Mouse (Mus musculus): ENCODE measurements at regions not wholly inside any gene's neighbourhood (a gene's known extent, or its start where the extent isn't known, plus 50 kb on each side); places are given as distances from the start of the nearest gene placed in this dataset.

DNA sequence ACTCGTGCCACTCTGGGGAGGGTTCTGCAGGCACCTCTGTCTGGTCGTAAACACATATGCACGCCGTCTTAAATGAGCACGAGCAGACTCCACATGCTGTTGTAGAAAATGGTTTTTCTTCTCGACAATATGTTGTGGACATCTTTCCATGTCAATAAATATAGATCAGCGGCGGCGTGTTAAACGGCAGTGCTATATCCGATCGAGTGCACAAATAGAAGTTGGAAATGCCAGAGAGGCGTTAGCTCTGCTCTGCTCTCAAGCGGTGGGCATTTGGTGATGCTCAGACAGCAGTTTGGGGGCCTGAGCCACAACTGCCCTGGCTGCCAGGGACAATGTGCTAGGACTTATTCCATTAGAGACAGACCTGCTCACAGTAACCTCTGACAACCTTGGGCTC lies 61.8 kb upstream of the Grik3 start:
- no peak overlapping the region for H3K9ac ChIP-seq (ENCODE audit: insufficient read depth, low read depth, low read length, poor library complexity, severe bottlenecking)
- no peaks in the 10 kb centered on the region for H3K36me3 ChIP-seq (ENCODE audit: control insufficient read depth, insufficient read depth, low read length, poor library complexity, severe bottlenecking)
- peaks cover 0 to 3% of the 10 kb centered on the region in 2 experiments; a peak in 1 of 4 replicates for H3K4me1 ChIP-seq (ENCODE audit: control insufficient read depth in 2 of 2, insufficient read depth in 2 of 2, low read length in 2 of 2, poor library complexity in 1 of 2)
- TF ChIP-seq CHD2 (IDR thresholded peaks at IDR 0.05; ENCODE audit: low read depth, low read length) (no peak), HCFC1 (IDR thresholded peaks at IDR 0.05; ENCODE audit: borderline replicate concordance, insufficient read depth, low read length) (no peak), MAFK (IDR thresholded peaks at IDR 0.05; ENCODE audit: insufficient read depth, low read depth, low read length) (no peak)
- no peak overlapping the region for H3K4me3 ChIP-seq (ENCODE audit: insufficient read depth in 1 of 2, low read depth in 1 of 2, low read length in 2 of 2, poor library complexity in 1 of 2, severe bottlenecking in 1 of 2)
- H3K27ac ChIP-seq (ENCODE audit: insufficient read depth, low read depth, low read length, poor library complexity, severe bottlenecking): no peak overlapping the region
- DNase-seq (ENCODE audit: low read depth, low spot score): no peak
- no peaks in the 10 kb centered on the region for H3K9me3 ChIP-seq (ENCODE audit: control insufficient read depth, insufficient read depth, low read depth, low read length)
- in situ Hi-C loops (cut with MboI; ENCODE audit: low sequenced_read_pairs in 2 of 2, unreplicated experiment in 2 of 2): no loop called here

DNA sequence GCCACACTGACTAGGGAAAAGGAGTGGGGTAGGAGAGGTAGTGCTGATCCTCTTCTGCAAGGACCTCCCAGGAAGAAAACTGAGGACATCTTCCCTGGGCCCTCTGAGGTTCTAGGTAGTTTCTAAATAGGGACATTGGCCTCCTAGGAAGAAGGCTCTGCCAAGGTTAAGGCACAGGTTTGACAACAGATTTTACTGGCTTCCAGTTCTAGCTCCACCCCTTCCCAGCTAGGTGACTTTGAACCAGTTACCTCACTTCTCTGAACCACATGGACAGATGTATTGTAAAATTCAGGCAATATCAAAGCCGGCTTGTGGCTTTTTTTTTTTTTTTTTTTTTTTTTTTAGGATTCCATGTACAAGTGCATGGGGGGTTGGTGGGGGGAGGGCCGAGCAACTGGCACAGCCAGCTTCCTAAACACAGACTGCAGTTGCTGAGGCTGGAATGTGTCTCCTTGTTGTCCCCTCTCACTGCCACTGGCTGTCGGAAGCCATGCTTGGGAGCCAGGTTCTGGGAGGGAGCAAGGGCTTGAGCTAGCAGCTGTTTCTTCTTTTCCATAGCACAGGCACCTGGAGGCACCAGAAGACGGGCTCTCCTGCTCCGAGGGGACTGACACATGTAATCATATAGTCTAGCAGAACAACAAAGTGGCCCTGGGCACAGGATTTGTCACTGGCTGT lies 69.8 kb upstream of the Grik3 start:
- Histone ChIP-seq H3K9me3 (ENCODE audit: control insufficient read depth, insufficient read depth, low read depth, low read length) (no peaks in the 10 kb centered on the region), H3K27ac (ENCODE audit: insufficient read depth, low read depth, low read length, poor library complexity, severe bottlenecking) (no peak overlapping the region), H3K4me1 (ENCODE audit: control insufficient read depth in 2 of 2, insufficient read depth in 2 of 2, low read length in 2 of 2, poor library complexity in 1 of 2) (peaks cover 3 to 14% of the 10 kb centered on the region in 2 experiments; a peak in 2 of 4 replicates), H3K9ac (ENCODE audit: insufficient read depth, low read depth, low read length, poor library complexity, severe bottlenecking) (no peak overlapping the region), H3K36me3 (ENCODE audit: control insufficient read depth, insufficient read depth, low read length, poor library complexity, severe bottlenecking) (no peaks in the 10 kb centered on the region), H3K4me3 (ENCODE audit: insufficient read depth in 1 of 2, low read depth in 1 of 2, low read length in 2 of 2, poor library complexity in 1 of 2, severe bottlenecking in 1 of 2) (no peak overlapping the region)
- DNase-seq (ENCODE audit: low read depth, low spot score): no peak
- TF ChIP-seq ZNF384 (IDR thresholded peaks at IDR 0.05; ENCODE audit: low read depth, low read length) (peak; percentile 55; the same call in 1 of the 2 replicates), MAFK (IDR thresholded peaks at IDR 0.05; ENCODE audit: insufficient read depth, low read depth, low read length) (no peak)
- in situ Hi-C loops (cut with MboI; ENCODE audit: low sequenced_read_pairs in 2 of 2, unreplicated experiment in 2 of 2): no loop called here

DNA sequence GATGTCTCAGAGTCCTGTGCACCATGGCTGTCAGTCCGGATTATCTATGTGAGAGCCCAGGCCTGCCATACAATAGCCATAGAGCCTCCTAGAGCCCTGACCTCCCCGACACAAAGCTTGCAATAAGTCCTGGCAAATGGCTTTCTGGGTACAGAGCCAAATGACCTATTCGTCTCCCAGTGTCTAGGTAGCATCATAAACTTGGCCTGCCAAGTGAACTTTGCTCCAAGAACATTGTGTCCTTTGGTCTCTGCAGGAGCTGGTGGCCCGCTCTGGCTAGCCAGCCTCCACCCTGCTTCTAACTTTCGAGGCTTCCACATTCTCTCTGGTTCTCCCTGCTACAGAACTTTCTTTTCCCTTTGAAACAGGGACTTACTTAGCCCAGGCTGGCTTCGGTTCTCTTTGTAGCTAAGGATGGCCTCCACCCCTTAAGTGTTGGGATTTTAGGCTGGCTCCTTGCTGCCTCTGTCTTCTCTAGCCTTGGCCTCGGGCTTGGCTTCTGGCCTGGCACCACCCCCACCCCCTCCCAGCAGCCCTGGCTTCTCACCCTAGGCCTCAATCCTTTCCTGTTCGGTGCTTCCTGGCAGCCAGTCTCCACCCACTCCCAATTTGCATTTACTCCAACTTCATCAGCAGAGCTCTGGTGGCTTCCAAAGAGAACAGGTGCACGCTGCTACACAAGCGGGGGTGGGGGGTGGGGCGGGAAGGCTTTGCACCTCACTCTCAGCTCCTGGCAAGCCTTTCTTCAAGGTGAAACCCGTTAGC lies 70.8 kb upstream of the Grik3 start:
- no peak overlapping the region for H3K4me3 ChIP-seq (ENCODE audit: insufficient read depth in 1 of 2, low read depth in 1 of 2, low read length in 2 of 2, poor library complexity in 1 of 2, severe bottlenecking in 1 of 2)

DNA sequence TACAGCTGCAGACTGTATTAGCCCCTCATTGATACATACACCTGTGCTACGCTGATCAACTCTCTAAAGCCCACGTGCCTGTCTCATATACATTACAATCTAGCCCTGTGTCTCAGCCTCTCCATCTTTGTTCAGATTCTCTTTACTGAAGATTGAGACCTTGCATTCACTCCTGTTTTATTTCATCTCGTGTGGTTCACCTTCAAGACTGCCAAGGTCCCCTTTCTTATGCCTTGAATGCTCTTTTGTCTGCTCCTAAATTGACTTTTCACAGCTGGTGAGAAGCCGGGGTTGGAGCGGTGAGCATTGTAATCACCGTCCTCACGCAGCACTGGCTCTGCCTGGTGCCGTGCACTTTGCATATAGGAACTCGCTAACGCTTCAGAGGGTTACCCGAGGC lies 75.2 kb upstream of the Grik3 start:
- Histone ChIP-seq H3K9ac (ENCODE audit: insufficient read depth, low read depth, low read length, poor library complexity, severe bottlenecking) (no peak overlapping the region), H3K4me1 (ENCODE audit: control insufficient read depth in 2 of 2, insufficient read depth in 2 of 2, low read length in 2 of 2, poor library complexity in 1 of 2) (peaks cover 5 to 20% of the 10 kb centered on the region in 2 experiments; a peak in 2 of 4 replicates), H3K9me3 (ENCODE audit: control insufficient read depth, insufficient read depth, low read depth, low read length) (no peaks in the 10 kb centered on the region), H3K27ac (ENCODE audit: insufficient read depth, low read depth, low read length, poor library complexity, severe bottlenecking) (no peak overlapping the region), H3K4me3 (ENCODE audit: insufficient read depth in 1 of 2, low read depth in 1 of 2, low read length in 2 of 2, poor library complexity in 1 of 2, severe bottlenecking in 1 of 2) (no peak overlapping the region), H3K36me3 (ENCODE audit: control insufficient read depth, insufficient read depth, low read length, poor library complexity, severe bottlenecking) (no peaks in the 10 kb centered on the region)
- TF ChIP-seq HCFC1 (IDR thresholded peaks at IDR 0.05; ENCODE audit: borderline replicate concordance, insufficient read depth, low read length): no peak
- TF ChIP-seq MAFK (IDR thresholded peaks at IDR 0.05; ENCODE audit: insufficient read depth, low read depth, low read length): no peak
- TF ChIP-seq CHD2 (IDR thresholded peaks at IDR 0.05; ENCODE audit: low read depth, low read length): no peak
- TF ChIP-seq ZNF384 (IDR thresholded peaks at IDR 0.05; ENCODE audit: low read depth, low read length): no peak
- no peak for TF ChIP-seq ZC3H11A (IDR thresholded peaks at IDR 0.05; ENCODE audit: borderline replicate concordance, low read depth, low read length)
- no peak for DNase-seq (ENCODE audit: low read depth, low spot score)
- in situ Hi-C loops (cut with MboI; ENCODE audit: low sequenced_read_pairs in 2 of 2, unreplicated experiment in 2 of 2): no loop called here

More for the DNA sequence above, 70.8 kb upstream of the Grik3 start:
- peak; percentile 47 for DNase-seq (ENCODE audit: low read depth, low spot score)
- in situ Hi-C loops (cut with MboI; ENCODE audit: low sequenced_read_pairs in 2 of 2, unreplicated experiment in 2 of 2): no loop called here
- Histone ChIP-seq H3K4me1 (ENCODE audit: control insufficient read depth in 2 of 2, insufficient read depth in 2 of 2, low read length in 2 of 2, poor library complexity in 1 of 2) (peaks cover 6 to 17% of the 10 kb centered on the region in 2 experiments; a peak in 2 of 4 replicates), H3K36me3 (ENCODE audit: control insufficient read depth, insufficient read depth, low read length, poor library complexity, severe bottlenecking) (no peaks in the 10 kb centered on the region), H3K9ac (ENCODE audit: insufficient read depth, low read depth, low read length, poor library complexity, severe bottlenecking) (no peak overlapping the region), H3K9me3 (ENCODE audit: control insufficient read depth, insufficient read depth, low read depth, low read length) (no peaks in the 10 kb centered on the region), H3K27ac (ENCODE audit: insufficient read depth, low read depth, low read length, poor library complexity, severe bottlenecking) (no peak overlapping the region)
- TF ChIP-seq CHD2 (IDR thresholded peaks at IDR 0.05; ENCODE audit: low read depth, low read length) (no peak), ZNF384 (IDR thresholded peaks at IDR 0.05; ENCODE audit: low read depth, low read length) (no peak), ZC3H11A (IDR thresholded peaks at IDR 0.05; ENCODE audit: borderline replicate concordance, low read depth, low read length) (no peak), MAFK (IDR thresholded peaks at IDR 0.05; ENCODE audit: insufficient read depth, low read depth, low read length) (no peak), HCFC1 (IDR thresholded peaks at IDR 0.05; ENCODE audit: borderline replicate concordance, insufficient read depth, low read length) (no peak)

Data from ES-E14 (cell line).